Mouse (Mus musculus) limb, embryonic 15.5 days (tissue): ENCODE measurements around the gene Gm10198. TPM values are rescaled to one million over a fixed set of nuclear protein-coding genes. Genes with fewer than 3 reads are reported as not detected.

ENCODE experiments used
- polyA plus RNA-seq: library from polyadenylated mRNA; unstranded; fragments of >200 nt; fragmentation: Nextera tagmentation; extraction: Ambion mirVana; gene quantifications from 2 replicates; pipeline ENCODE4 v1.2.1, GENCODE M21; 2015

The Gm10198 gene
- polyA plus RNA-seq, 1 experiment from 2014 or later = not detected

Other genes starting within 250 kb of the Gm10198 start
- 79.3 and 82.8 TPM in 2 replicates for gene Gpbp1, start 102.7 kb upstream of the Gm10198 start, polyA plus RNA-seq
- gene Gm49496, start 42.8 kb upstream of the Gm10198 start, polyA plus RNA-seq = not detected in 2 replicates
- gene Mier3, start 88.2 kb downstream of the Gm10198 start, polyA plus RNA-seq = 21.6 and 25.2 TPM in 2 replicates
- gene Map3k1, start 216.2 kb downstream of the Gm10198 start, polyA plus RNA-seq = 13.1 and 14.5 TPM in 2 replicates